Mouse (Mus musculus) cerebellum, adult 11-12 months (tissue): ENCODE measurements around the gene Bud23.
"Not testable (repeated sequence)": the region's sequence is repeated elsewhere in the genome, so short reads cannot be mapped to it uniquely, and the experiment has no call there.

Source experiments
- DNase-seq: peaks from one replicate; pipeline ENCODE4 v3.0.0; 2022

Bud23 gene

GRCm38 (mm10) chr5:135064909-135065446, at the start of gene Bud23:
Gene Bud23 (minus strand): TSS chr5:135064959.
- DNase-seq, result not testable (repeated sequence)

- no peak for DNase-seq
These were observed 49.0 kb upstream of the Bud23 start for GRCm38 (mm10) chr5:135113782-135114181.

DNA sequence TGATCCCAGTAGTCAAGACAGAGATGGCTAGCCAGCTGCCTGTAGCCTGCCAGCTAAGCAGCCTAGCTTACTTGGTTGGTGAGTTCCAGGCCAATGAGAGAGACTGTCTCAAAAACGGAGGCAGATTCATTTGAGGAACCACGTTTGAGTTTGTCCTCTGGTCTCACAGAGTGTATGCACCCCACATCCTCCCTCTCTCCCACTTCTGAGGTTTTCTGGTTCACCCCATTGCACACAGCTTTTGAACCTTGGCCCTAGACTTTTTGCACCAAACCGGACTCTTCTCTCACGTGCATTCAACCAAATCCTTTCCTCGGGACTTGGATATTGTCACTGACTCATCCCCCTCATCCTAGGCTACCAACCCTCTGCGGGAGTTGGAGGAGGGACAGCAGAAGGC, 45.2 kb upstream of the Bud23 start:
- no peak for DNase-seq

- no peak for DNase-seq
These were observed 44.7 kb upstream of the Bud23 start for GRCm38 (mm10) chr5:135109426-135109825.

DNA sequence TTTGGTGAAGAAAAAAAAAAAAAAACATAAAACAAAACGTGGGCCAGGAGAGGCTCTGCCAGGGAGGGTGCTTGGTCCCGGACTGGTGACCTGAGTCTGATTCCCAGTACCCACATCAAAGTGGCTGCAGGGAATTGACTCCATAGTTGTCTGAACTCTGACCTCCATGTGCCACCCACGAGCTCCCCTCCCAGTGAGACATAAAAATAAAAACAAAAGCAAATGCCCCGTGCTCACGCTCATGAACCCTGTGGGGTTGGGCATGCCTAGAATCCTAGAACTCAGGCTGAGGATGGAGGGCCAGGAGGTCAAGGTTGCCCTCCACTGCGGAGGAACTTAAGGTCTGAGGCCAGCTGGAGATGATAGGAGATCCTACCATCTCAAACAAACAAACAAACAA, 44.3 kb upstream of the Bud23 start:
- DNase-seq, result no peak

DNA sequence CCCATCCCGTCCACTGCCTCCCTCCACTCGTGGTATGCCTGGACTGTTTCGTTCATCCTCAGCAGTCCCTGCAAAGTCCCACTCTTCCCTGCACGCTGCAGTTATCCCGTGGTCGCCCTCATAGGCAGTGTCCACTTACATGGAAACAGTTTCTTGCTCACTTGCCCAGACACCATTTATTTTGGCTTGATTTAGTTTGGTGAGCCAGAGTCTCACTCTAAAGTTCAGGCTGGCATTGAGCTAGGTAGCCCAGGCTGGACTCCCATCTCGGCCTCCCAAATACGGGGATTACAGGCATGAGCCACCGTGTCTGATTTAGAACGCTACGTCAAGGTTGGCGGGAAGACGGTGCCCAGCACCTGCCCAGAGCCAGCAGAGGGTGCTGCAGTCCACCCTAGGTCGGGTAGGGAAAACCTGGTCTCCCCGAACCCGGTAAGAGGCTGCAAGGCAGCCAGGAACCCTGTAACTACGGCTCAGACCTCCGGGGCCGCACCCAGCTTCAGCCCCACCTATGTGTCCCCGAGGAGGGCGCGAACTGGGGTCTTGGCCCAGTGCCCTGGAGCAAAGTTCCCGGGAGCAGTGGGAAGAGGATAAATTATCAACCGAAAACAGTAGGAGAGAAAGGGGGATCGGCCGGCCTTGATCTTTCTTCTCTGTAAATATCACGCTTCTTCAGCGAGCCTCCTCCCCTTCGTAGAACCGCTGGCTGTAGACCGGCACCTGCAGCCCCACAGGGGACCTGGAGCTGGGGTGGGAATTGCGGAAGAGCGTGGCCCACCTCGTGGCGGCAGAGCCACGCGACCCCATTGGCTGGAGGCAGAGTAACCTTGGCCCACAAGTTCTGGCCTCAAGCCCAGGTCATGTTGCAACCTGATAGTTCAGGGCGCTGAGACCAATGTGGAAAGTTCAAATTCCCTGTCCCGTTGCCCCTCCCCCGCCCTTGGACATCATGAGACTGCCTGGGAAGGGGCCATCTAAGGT, 43.1 kb upstream of the Bud23 start:
- DNase-seq, result peak; percentile 43

GRCm38 (mm10) chr5:135106758-135107256, 42.0 kb upstream of the Bud23 start:
- peak; percentile 36 for DNase-seq

GRCm38 (mm10) chr5:135103999-135104660, 39.4 kb upstream of the Bud23 start:
- DNase-seq, result no peak

DNA sequence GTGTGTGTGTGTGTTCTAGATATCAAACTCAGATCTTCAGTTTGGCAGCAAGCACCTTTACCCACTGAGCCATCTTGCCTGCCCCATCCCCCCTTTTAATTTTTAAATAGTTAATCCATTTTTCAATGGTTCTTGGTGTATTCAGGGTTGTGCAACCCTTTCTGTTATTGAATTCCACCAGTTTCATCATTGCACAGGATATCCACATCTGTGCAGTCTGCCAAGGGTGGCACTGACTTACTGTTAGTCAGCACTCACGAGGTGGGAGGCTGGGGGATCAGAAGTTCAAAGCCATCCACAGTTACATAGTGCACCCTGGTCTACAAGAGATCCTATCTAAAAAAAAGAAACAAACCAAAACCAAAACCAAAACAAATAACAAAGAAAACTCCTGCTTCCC, 36.2 kb upstream of the Bud23 start:
- DNase-seq, result no peak

DNA sequence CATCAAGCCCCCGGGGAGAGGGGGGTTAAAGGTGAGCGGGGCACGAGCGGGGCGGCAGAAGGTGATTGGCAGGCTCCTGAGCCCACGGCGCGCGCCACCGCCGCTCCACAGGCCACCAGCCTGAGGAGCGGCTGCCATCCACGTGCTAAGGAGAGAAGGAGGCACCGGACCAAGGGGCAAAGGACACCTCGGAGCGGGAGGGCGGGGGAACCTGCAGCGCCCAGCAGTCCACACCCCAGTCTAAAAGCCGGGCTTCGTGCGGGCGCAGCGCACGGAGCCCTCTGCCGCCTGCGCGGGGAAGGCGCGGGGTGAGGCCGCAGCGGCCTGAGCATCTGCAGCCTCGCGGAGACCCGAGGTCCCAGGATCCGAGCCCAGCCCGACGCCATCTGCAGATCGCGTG, 24.9 kb upstream of the Bud23 start, which contains the start of gene Mlxipl:
TSS of gene Mlxipl (plus strand) at position 238 of the 400 bp plus-strand sequence.
- DNase-seq, result no peak

GRCm38 (mm10) chr5:135086871-135087270, 22.1 kb upstream of the Bud23 start:
- DNase-seq, result no peak

GRCm38 (mm10) chr5:135080539-135080938, 15.8 kb upstream of the Bud23 start:
- no peak for DNase-seq

DNA sequence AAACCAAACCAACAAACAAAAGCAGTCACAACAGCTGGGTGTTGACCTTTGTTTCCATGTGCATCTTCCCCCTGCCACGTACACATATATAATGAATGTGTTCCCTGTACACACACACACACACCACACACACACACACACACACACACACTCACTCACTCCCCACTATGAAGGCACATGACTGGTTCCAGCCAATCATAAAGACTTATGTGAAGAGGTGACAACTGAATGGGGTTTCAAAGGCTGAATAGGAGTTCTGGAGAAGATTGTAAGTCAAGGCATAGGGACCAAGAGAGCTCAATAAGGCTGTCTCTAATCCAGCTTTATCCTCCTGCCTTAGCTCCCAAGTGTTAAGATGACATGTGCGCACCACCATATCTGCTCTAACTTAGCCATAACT, 14.8 kb upstream of the Bud23 start:
- DNase-seq, result no peak

DNA sequence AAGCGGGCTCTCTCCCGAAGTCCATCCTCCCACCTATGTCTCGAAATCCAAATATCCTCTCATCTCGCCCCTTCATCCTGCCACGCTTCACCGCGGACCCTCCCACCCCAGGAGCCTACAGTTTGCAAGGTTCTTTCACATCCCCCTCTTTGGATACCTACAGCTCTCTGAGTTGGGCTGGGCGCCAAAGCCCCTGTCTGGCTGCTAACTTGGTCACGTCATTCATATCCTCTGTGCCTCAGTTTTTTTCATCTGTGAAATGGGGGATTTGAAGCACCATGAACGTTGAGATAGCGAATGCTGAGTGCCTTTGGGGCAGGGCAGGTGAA, 13.7 kb upstream of the Bud23 start:
- no peak for DNase-seq

DNA sequence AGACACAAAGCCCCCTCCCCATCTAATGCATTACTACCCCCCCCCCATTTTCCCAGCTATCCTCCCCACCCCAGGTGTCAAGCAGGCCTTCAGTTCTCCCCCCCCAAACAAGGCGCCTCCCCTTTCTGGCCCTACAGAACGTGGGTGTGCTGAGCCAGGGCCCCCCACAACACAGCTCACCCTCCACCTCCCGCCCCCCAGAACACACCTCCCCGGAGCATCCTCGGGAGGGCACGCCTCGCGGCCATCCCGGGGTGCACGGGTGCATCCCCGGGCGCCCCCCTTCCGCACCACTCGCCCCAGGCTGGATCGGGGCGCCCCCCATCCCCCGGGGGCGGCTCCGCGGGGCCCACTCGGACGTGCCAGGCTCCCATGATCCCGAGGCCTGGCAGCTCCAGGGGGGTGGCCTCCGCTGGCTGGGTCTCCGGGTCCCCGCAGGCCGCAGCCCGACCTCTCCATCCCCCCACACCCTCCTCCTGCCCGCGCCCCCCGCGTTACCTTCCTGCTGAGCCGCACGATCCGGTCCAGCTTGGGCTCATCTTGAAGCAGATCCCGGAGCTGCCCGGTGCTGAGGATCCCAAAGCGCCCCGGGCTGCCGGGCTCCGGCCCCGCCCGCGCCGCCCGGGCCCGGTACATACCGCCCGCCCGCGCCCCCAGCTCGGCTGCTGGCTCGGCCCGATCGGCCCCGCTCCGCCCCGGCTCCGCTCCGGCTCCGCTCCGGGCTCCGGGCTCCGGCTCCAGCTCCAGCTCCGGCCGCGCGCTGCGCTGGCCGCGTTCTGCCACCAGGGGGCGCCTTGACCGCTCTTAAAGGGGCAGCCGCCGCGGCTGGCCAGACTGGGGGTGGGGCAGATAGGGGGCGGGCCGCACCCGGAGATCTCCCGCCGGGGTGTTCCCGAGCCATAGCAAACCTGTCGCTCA, 13.1 kb upstream of the Bud23 start, which contains the start of gene Vps37d:
TSS of gene Vps37d (minus strand) at position 703 of the 918 bp plus-strand sequence.
- DNase-seq, result peak; percentile 90

DNA sequence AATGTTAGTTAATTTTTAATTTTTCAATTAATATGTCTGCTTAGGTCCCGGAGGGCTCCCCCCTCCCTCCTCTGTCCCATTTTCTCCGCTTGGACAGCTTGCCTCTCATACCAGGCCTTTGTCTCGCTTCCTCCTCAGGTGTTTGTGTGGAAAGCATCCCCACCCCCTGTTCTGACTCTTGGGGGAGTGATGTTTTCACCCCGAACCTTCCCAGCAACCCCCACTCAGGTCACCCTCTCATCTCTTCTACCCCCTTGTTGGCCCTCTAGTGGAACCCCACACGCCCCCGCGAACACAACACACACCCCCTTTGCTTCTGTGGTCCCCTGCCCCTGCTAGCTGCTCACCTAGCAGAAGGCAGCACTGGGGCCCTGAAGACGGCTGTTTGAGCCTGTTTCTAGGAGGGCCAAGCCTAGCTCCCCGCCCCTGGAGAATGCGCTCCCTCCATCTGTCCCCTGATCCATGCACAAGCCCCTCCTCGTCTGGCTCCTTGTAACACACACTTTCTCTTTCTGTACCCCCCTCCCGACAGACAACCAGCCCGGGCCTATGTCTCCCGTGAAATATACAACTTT, 12.3 kb upstream of the Bud23 start:
- peak; percentile 55 for DNase-seq

GRCm38 (mm10) chr5:135076368-135076767, 11.6 kb upstream of the Bud23 start:
- DNase-seq, result peak; percentile 38

GRCm38 (mm10) chr5:135075655-135076054, 10.9 kb upstream of the Bud23 start:
- no peak for DNase-seq

DNA sequence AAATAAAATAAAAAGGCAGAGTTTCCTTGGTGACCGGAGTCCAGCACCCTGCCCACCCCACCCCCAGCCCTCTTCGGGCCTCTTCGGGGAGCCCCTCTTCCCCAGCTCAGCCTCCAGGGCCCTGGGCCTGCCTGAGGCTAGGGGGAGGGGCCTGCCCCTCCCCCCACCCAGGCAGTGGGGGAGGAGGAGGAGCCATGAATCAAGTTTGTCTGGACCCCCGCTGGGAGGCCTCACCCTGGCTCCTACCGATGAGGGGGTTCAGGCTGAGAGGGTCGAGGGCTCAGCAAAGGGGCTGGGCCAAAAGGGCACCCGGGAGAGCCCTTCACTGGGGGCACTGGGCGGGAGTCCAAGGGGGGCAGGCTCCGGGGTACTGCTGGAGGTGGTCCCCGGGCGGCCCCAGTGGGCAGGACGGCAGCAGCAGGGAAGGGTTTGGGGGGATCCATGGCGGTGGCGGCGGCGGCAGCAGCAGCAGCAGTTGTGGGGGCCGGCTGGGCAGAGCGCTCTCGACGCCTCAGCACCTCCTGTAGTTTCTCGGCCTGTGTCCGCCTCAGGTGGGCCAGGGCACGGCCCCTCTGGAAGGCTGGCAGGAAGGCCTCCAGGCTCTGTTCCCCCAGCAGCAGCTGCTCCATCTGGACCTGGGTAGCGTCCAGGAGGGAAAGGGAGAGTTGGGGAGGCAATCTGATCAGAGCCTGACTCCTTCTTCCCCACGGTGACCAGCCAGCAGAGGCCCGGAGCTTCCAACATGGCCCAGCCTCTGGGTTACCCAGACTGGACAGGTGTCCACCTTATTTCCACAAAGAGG, 8.8 kb upstream of the Bud23 start:
- DNase-seq, result peak; percentile 32

- no peak for DNase-seq
These were observed 8.0 kb upstream of the Bud23 start for GRCm38 (mm10) chr5:135072720-135073119.

- no peak for DNase-seq
These were observed 7.3 kb upstream of the Bud23 start for GRCm38 (mm10) chr5:135072061-135072460.
